Mouse (Mus musculus) midbrain, embryonic 14.5 days (tissue): Measurements from ENCODE around the gene Ccdc137. TPM values are rescaled to one million over a fixed set of nuclear protein-coding genes. Genes with fewer than 3 reads are reported as not detected.

Source experiments
- ATAC-seq: fragments of 200-750 bp; cut with Nextera tagmentation; 2 replicates; pipeline ENCODE4 v1.8.0; 2017; ENCODE audit warnings: moderate number of reproducible peaks, moderate library complexity; ENCODE audit not compliant: low FRiP score, low TSS enrichment
- DNase-seq: peaks from one replicate; pipeline ENCODE4 v3.0.0-alpha.2; 2015
- H3K27ac ChIP-seq: fragments of 300-500 bp; sonication (generic); replicated peaks from 2 replicates; pipeline ENCODE4 v1.5.1; 2014; ENCODE audit warnings: mild to moderate bottlenecking, low read depth, low read length, moderate library complexity
- H3K27me3 ChIP-seq: fragments of 300-500 bp; sonication (generic); 2 replicates; pipeline ENCODE4 v1.6.1; 2014; ENCODE audit warnings: low read length, control low read depth, mixed read lengths; ENCODE audit not compliant: control insufficient read depth, insufficient read depth
- H3K36me3 ChIP-seq: fragments of 300-500 bp; sonication (generic); 2 replicates; pipeline ENCODE4 v1.6.1; 2014; ENCODE audit warnings: low read length, control low read depth; ENCODE audit not compliant: control insufficient read depth, insufficient read depth
- H3K4me1 ChIP-seq: fragments of 300-500 bp; sonication (generic); 2 replicates; pipeline ENCODE4 v1.6.1; 2014; ENCODE audit warnings: mild to moderate bottlenecking, antibody characterized with exemption, low read length, control low read depth; ENCODE audit not compliant: control insufficient read depth, insufficient read depth
- H3K4me2 ChIP-seq: fragments of 300-500 bp; sonication (generic); 2 replicates; pipeline ENCODE4 v1.6.1; 2014; ENCODE audit warnings: mild to moderate bottlenecking, low read length, moderate library complexity
- H3K4me3 ChIP-seq: fragments of 300-500 bp; sonication (generic); replicated peaks from 2 replicates; pipeline ENCODE4 v1.5.1; 2014; ENCODE audit warnings: low read depth, low read length
- H3K9ac ChIP-seq: fragments of 300-500 bp; sonication (generic); replicated peaks from 2 replicates; pipeline ENCODE4 v1.6.1; 2014; ENCODE audit warnings: mild to moderate bottlenecking, low read length, moderate library complexity
- H3K9me3 ChIP-seq: fragments of 300-500 bp; sonication (generic); 2 replicates; pipeline ENCODE4 v1.6.1; 2016; ENCODE audit warnings: low read length, control low read depth, mixed read lengths; ENCODE audit not compliant: control insufficient read depth
- WGBS: fragments of 180-500 bp; shearing (Covaris S2); extraction: QIAGEN DNeasy Blood & Tissue Kit; methylation state at CpG from one replicate; pipeline ENCODE4 v1.1.7; 2014; 5-methylcytosine and 5-hydroxymethylcytosine counted together
- polyA plus RNA-seq: library from polyadenylated mRNA; unstranded; fragments of >200 nt; fragmentation: Nextera tagmentation; extraction: Ambion mirVana; gene quantifications from 2 replicates; pipeline ENCODE4 v1.2.1, GENCODE M21; 2014

The Ccdc137 gene
- polyA plus RNA-seq, 1 experiment from 2014 or later: 19.9 TPM

- WGBS: 95% methylated on average over 5 of the region's 5 CpGs
- no peaks in the 10 kb centered on the region for H3K9me3 ChIP-seq
- no peak overlapping the region for H3K4me3 ChIP-seq
- H3K27me3 ChIP-seq: no peaks in the 10 kb centered on the region
- no peak overlapping the region for H3K9ac ChIP-seq
- H3K4me1 ChIP-seq: no peaks in the 10 kb centered on the region
- H3K36me3 ChIP-seq: peaks cover 44% of the 10 kb centered on the region
- no peak for ATAC-seq
- H3K27ac ChIP-seq: no peak overlapping the region
- DNase-seq: no peak
- H3K4me2 ChIP-seq: no peak overlapping the region
Observed at GRCm38 (mm10) chr11:120498891-120499290, 41.0 kb downstream of the Ccdc137 start.

GRCm38 (mm10) chr11:120499894-120500293 is 42.0 kb downstream of the Ccdc137 start:
- H3K9me3 ChIP-seq: no peaks in the 10 kb centered on the region
- whole genome bisulfite sequencing: 82% methylated on average over 6 of the region's 6 CpGs
- no peak overlapping the region for H3K9ac ChIP-seq
- H3K27ac ChIP-seq: no peak overlapping the region
- H3K4me2 ChIP-seq: no peak overlapping the region
- H3K27me3 ChIP-seq: no peaks in the 10 kb centered on the region
- ATAC-seq: no peak
- DNase-seq: no peak
- peaks cover 38% of the 10 kb centered on the region for H3K36me3 ChIP-seq
- H3K4me3 ChIP-seq: no peak overlapping the region
- H3K4me1 ChIP-seq: no peaks in the 10 kb centered on the region

- no peak for DNase-seq
- Histone ChIP-seq H3K27me3 (no peaks in the 10 kb centered on the region), H3K4me1 (no peaks in the 10 kb centered on the region), H3K4me3 (no peak overlapping the region), H3K36me3 (peaks cover 33% of the 10 kb centered on the region), H3K27ac (no peak overlapping the region), H3K9ac (no peak overlapping the region), H3K4me2 (no peak overlapping the region), H3K9me3 (no peaks in the 10 kb centered on the region)
- ATAC-seq: no peak
- WGBS: 25% methylated on average over 3 of the region's 3 CpGs
Observed at GRCm38 (mm10) chr11:120500357-120500756, 42.4 kb downstream of the Ccdc137 start.

- no peak overlapping the region for H3K4me3 ChIP-seq
- no peaks in the 10 kb centered on the region for H3K27me3 ChIP-seq
- peaks cover 28% of the 10 kb centered on the region; the same call in 1 of the 2 replicates for H3K36me3 ChIP-seq
- WGBS: 69% methylated on average over 6 of the region's 6 CpGs
- ATAC-seq: no peak
- no peak for DNase-seq
- H3K9me3 ChIP-seq: no peaks in the 10 kb centered on the region
- no peak overlapping the region for H3K4me2 ChIP-seq
- H3K9ac ChIP-seq: no peak overlapping the region
- no peak overlapping the region for H3K27ac ChIP-seq
- no peaks in the 10 kb centered on the region for H3K4me1 ChIP-seq
Observed at GRCm38 (mm10) chr11:120501018-120501417, 43.1 kb downstream of the Ccdc137 start.

- Histone ChIP-seq H3K27me3 (no peaks in the 10 kb centered on the region), H3K4me1 (no peaks in the 10 kb centered on the region), H3K4me3 (no peak overlapping the region), H3K36me3 (peaks cover 22% of the 10 kb centered on the region; the same call in 1 of the 2 replicates), H3K9me3 (no peaks in the 10 kb centered on the region), H3K27ac (no peak overlapping the region), H3K4me2 (no peak overlapping the region), H3K9ac (no peak overlapping the region)
- ATAC-seq (no peak), DNase-seq (no peak)
- WGBS: 89% methylated on average over 4 of the region's 4 CpGs
Observed at GRCm38 (mm10) chr11:120501701-120502100, 43.8 kb downstream of the Ccdc137 start.

- 93% methylated on average over 3 of the region's 3 CpGs for WGBS
Observed at GRCm38 (mm10) chr11:120505661-120506060, 47.7 kb downstream of the Ccdc137 start.

GRCm38 (mm10) chr11:120506899-120507298 is 49.0 kb downstream of the Ccdc137 start:
- H3K9ac ChIP-seq: no peak overlapping the region
- 62% methylated on average over 4 of the region's 4 CpGs for WGBS
- no peaks in the 10 kb centered on the region for H3K9me3 ChIP-seq
- H3K4me3 ChIP-seq: no peak overlapping the region
- ATAC-seq: no peak
- no peaks in the 10 kb centered on the region for H3K36me3 ChIP-seq
- DNase-seq: no peak
- no peak overlapping the region for H3K27ac ChIP-seq
- H3K27me3 ChIP-seq: no peaks in the 10 kb centered on the region
- H3K4me1 ChIP-seq: peaks cover 6% of the 10 kb centered on the region; the same call in 1 of the 2 replicates
- H3K4me2 ChIP-seq: no peak overlapping the region

More at GRCm38 (mm10) chr11:120505661-120506060, 47.7 kb downstream of the Ccdc137 start:
- no peak overlapping the region for H3K4me2 ChIP-seq
- no peaks in the 10 kb centered on the region for H3K36me3 ChIP-seq
- H3K27ac ChIP-seq: no peak overlapping the region
- H3K4me3 ChIP-seq: no peak overlapping the region
- ATAC-seq: no peak
- H3K9ac ChIP-seq: no peak overlapping the region
- no peaks in the 10 kb centered on the region for H3K9me3 ChIP-seq
- no peaks in the 10 kb centered on the region for H3K27me3 ChIP-seq
- 0 out of 2 replicates have a peak, but pooled peaks cover 4% of the 10 kb centered on the region for H3K4me1 ChIP-seq
- DNase-seq: no peak

- no peak for ATAC-seq
- Histone ChIP-seq H3K27me3 (no peaks in the 10 kb centered on the region), H3K9me3 (no peaks in the 10 kb centered on the region), H3K4me2 (no peak overlapping the region), H3K4me3 (no peak overlapping the region), H3K27ac (no peak overlapping the region), H3K9ac (no peak overlapping the region), H3K36me3 (no peaks in the 10 kb centered on the region), H3K4me1 (peaks cover 6% of the 10 kb centered on the region; the same call in 1 of the 2 replicates)
- 86% methylated on average over 13 of the region's 13 CpGs for WGBS
- DNase-seq: no peak
Observed at GRCm38 (mm10) chr11:120507611-120508289, 49.8 kb downstream of the Ccdc137 start.

- H3K4me2 ChIP-seq: no peak overlapping the region
- no peak for ATAC-seq
- H3K4me1 ChIP-seq: peaks cover 6% of the 10 kb centered on the region; the same call in 1 of the 2 replicates
- H3K4me3 ChIP-seq: no peak overlapping the region
- H3K36me3 ChIP-seq: no peaks in the 10 kb centered on the region
- H3K9ac ChIP-seq: no peak overlapping the region
- DNase-seq: no peak
- no peaks in the 10 kb centered on the region for H3K27me3 ChIP-seq
- H3K9me3 ChIP-seq: no peaks in the 10 kb centered on the region
- 83% methylated on average over 9 of the region's 9 CpGs for WGBS
- H3K27ac ChIP-seq: no peak overlapping the region
Observed at GRCm38 (mm10) chr11:120508290-120508870, 50.5 kb downstream of the Ccdc137 start.
